Mouse (Mus musculus): Measurements from ENCODE around the gene Epc2. TPM values are rescaled to one million over a fixed set of nuclear protein-coding genes. Genes with fewer than 3 reads are reported as not detected.

The Epc2 gene
- polyA plus RNA-seq, 1 experiment from 2014 or later = 14.1 TPM

- Histone ChIP-seq H3K27ac (replicated peaks; ENCODE audit: low read depth, low read length) (peak overlapping the region; percentile 99; the same call in 1 of the 2 replicates), H3K27me3 (ENCODE audit: control insufficient read depth, insufficient read depth, low read length) (no peaks in the 10 kb centered on the region), H3K36me3 (replicated peaks; ENCODE audit: control insufficient read depth, insufficient read depth, low read depth, low read length) (no peaks in the 10 kb centered on the region), H3K9me3 (replicated peaks; ENCODE audit: control insufficient read depth, low read length) (no peaks in the 10 kb centered on the region), H3K4me1 (ENCODE audit: control insufficient read depth, insufficient read depth, low read length) (no peaks in the 10 kb centered on the region), H3K9ac (replicated peaks; ENCODE audit: low read length) (peak overlapping the region; percentile 96), H3K4me2 (ENCODE audit: low read depth, low read length) (peak overlapping the region; percentile 69), H3K4me3 (ENCODE audit: low read depth, low read length) (peak overlapping the region; percentile 96)
- WGBS = under 1% methylated on average over 37 of the region's 37 CpGs
- peak; percentile 83 for DNase-seq (ENCODE audit: low spot score)
- peak; percentile 24; the same call in 1 of the 2 replicates for ATAC-seq (replicated peaks; ENCODE audit: insufficient number of reproducible peaks, low FRiP score, low TSS enrichment, low read depth)
These were observed 1.3 kb downstream of the Epc2 start for GRCm38 (mm10) chr2:49452451-49453081.

- peak; percentile 4 for DNase-seq (ENCODE audit: low spot score)
- WGBS = 85% methylated on average over 2 of the region's 2 CpGs
- no peak for ATAC-seq (replicated peaks; ENCODE audit: insufficient number of reproducible peaks, low FRiP score, low TSS enrichment, low read depth)
These were observed 6.5 kb downstream of the Epc2 start for GRCm38 (mm10) chr2:49457797-49458196.

GRCm38 (mm10) chr2:49465672-49466222 lies 14.5 kb downstream of the Epc2 start:
- H3K9ac ChIP-seq (replicated peaks; ENCODE audit: low read length) = no peak overlapping the region
- H3K27me3 ChIP-seq (ENCODE audit: control insufficient read depth, insufficient read depth, low read length) = no peaks in the 10 kb centered on the region
- H3K9me3 ChIP-seq (replicated peaks; ENCODE audit: control insufficient read depth, low read length) = no peaks in the 10 kb centered on the region
- no peak overlapping the region for H3K4me2 ChIP-seq (ENCODE audit: low read depth, low read length)
- ATAC-seq (replicated peaks; ENCODE audit: insufficient number of reproducible peaks, low FRiP score, low TSS enrichment, low read depth) = no peak
- H3K27ac ChIP-seq (replicated peaks; ENCODE audit: low read depth, low read length) = no peak overlapping the region
- 84% methylated on average over 3 of the region's 3 CpGs for WGBS
- no peaks in the 10 kb centered on the region for H3K36me3 ChIP-seq (replicated peaks; ENCODE audit: control insufficient read depth, insufficient read depth, low read depth, low read length)
- H3K4me1 ChIP-seq (ENCODE audit: control insufficient read depth, insufficient read depth, low read length) = no peaks in the 10 kb centered on the region
- H3K4me3 ChIP-seq (ENCODE audit: low read depth, low read length) = no peak overlapping the region
- DNase-seq (ENCODE audit: low spot score) = no peak

More at GRCm38 (mm10) chr2:49457797-49458196, 6.5 kb downstream of the Epc2 start:
- H3K9ac ChIP-seq (replicated peaks; ENCODE audit: low read length) = no peak overlapping the region
- no peak overlapping the region for H3K4me3 ChIP-seq (ENCODE audit: low read depth, low read length)
- no peaks in the 10 kb centered on the region for H3K9me3 ChIP-seq (replicated peaks; ENCODE audit: control insufficient read depth, low read length)
- no peaks in the 10 kb centered on the region for H3K27me3 ChIP-seq (ENCODE audit: control insufficient read depth, insufficient read depth, low read length)
- no peaks in the 10 kb centered on the region for H3K4me1 ChIP-seq (ENCODE audit: control insufficient read depth, insufficient read depth, low read length)
- H3K27ac ChIP-seq (replicated peaks; ENCODE audit: low read depth, low read length) = no peak overlapping the region
- no peak overlapping the region for H3K4me2 ChIP-seq (ENCODE audit: low read depth, low read length)
- H3K36me3 ChIP-seq (replicated peaks; ENCODE audit: control insufficient read depth, insufficient read depth, low read depth, low read length) = no peaks in the 10 kb centered on the region

DNA sequence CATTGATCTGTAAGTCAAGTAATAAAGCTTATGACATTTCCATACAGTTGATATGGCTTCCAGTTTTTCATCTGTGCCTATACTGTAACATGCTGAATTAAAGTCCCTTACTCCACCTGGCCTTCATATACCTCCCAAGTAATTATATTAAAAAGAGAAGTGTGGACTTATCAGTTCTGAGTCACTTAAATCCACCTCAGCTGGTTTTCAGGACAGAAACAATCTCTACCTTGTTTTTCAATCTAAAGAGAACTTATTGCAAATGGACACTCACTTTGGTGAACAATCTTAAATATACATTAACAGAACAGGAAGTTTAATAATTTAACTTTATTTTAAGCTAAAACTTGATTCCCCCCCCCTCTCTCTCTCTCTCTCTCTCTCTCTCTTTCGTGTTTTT lies 15.8 kb downstream of the Epc2 start:
- ATAC-seq (replicated peaks; ENCODE audit: insufficient number of reproducible peaks, low FRiP score, low TSS enrichment, low read depth) = no peak
- WGBS = 96% methylated on average over 1 of the region's 1 CpGs
- H3K9me3 ChIP-seq (replicated peaks; ENCODE audit: control insufficient read depth, low read length) = no peaks in the 10 kb centered on the region
- no peaks in the 10 kb centered on the region for H3K4me1 ChIP-seq (ENCODE audit: control insufficient read depth, insufficient read depth, low read length)
- no peaks in the 10 kb centered on the region for H3K27me3 ChIP-seq (ENCODE audit: control insufficient read depth, insufficient read depth, low read length)
- no peak overlapping the region for H3K4me2 ChIP-seq (ENCODE audit: low read depth, low read length)
- no peak overlapping the region for H3K27ac ChIP-seq (replicated peaks; ENCODE audit: low read depth, low read length)
- H3K4me3 ChIP-seq (ENCODE audit: low read depth, low read length) = no peak overlapping the region
- no peaks in the 10 kb centered on the region for H3K36me3 ChIP-seq (replicated peaks; ENCODE audit: control insufficient read depth, insufficient read depth, low read depth, low read length)
- no peak for DNase-seq (ENCODE audit: low spot score)
- H3K9ac ChIP-seq (replicated peaks; ENCODE audit: low read length) = no peak overlapping the region

GRCm38 (mm10) chr2:49471188-49471587 lies 19.9 kb downstream of the Epc2 start:
- Histone ChIP-seq H3K9me3 (replicated peaks; ENCODE audit: control insufficient read depth, low read length) (no peaks in the 10 kb centered on the region), H3K4me1 (ENCODE audit: control insufficient read depth, insufficient read depth, low read length) (no peaks in the 10 kb centered on the region), H3K36me3 (replicated peaks; ENCODE audit: control insufficient read depth, insufficient read depth, low read depth, low read length) (no peaks in the 10 kb centered on the region), H3K4me3 (ENCODE audit: low read depth, low read length) (no peak overlapping the region), H3K27me3 (ENCODE audit: control insufficient read depth, insufficient read depth, low read length) (no peaks in the 10 kb centered on the region), H3K4me2 (ENCODE audit: low read depth, low read length) (no peak overlapping the region), H3K9ac (replicated peaks; ENCODE audit: low read length) (no peak overlapping the region), H3K27ac (replicated peaks; ENCODE audit: low read depth, low read length) (no peak overlapping the region)
- ATAC-seq (replicated peaks; ENCODE audit: insufficient number of reproducible peaks, low FRiP score, low TSS enrichment, low read depth) (no peak), DNase-seq (ENCODE audit: low spot score) (no peak)
- 83% methylated on average over 3 of the region's 3 CpGs for WGBS

DNA sequence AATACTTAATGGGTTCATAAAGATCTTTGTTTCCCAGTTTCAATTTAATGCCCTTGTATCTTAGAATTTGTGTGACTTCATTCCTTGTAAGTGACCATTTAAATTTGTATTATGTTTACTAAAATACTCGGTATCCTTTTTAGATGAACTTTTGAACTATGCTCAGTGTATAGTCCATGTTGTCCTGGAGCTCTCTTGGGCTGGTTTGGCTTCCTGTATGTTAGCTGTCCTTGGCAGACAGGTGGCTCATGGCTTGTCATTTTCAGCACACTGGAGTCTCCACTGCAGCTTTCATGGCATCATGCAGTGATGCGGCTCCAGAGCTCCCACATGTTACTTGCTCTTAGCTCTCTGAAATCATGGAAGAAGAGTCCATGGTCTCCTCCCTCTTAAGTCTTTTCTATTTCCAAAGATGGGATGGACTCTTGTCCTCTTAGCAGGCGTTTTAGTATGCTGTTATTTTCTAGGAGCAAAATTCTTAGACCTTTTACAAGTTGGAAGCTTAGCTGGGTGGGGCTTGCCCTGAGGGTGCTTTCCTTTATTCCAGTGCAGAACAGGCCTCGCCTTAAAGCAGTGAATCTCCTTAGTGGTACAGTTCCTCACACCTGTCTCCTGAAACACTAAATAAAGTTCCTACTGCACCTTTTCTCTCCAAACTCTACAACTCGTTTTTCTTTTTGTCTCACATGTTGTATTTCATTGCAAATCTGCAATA lies 20.5 kb downstream of the Epc2 start:
- 75% methylated on average over 5 of the region's 5 CpGs for WGBS
- no peaks in the 10 kb centered on the region for H3K4me1 ChIP-seq (ENCODE audit: control insufficient read depth, insufficient read depth, low read length)
- no peaks in the 10 kb centered on the region for H3K36me3 ChIP-seq (replicated peaks; ENCODE audit: control insufficient read depth, insufficient read depth, low read depth, low read length)
- no peaks in the 10 kb centered on the region for H3K9me3 ChIP-seq (replicated peaks; ENCODE audit: control insufficient read depth, low read length)
- no peaks in the 10 kb centered on the region for H3K27me3 ChIP-seq (ENCODE audit: control insufficient read depth, insufficient read depth, low read length)
- H3K4me2 ChIP-seq (ENCODE audit: low read depth, low read length) = no peak overlapping the region
- no peak overlapping the region for H3K4me3 ChIP-seq (ENCODE audit: low read depth, low read length)
- H3K9ac ChIP-seq (replicated peaks; ENCODE audit: low read length) = no peak overlapping the region
- ATAC-seq (replicated peaks; ENCODE audit: insufficient number of reproducible peaks, low FRiP score, low TSS enrichment, low read depth) (no peak), DNase-seq (ENCODE audit: low spot score) (no peak)
- H3K27ac ChIP-seq (replicated peaks; ENCODE audit: low read depth, low read length) = no peak overlapping the region

DNA sequence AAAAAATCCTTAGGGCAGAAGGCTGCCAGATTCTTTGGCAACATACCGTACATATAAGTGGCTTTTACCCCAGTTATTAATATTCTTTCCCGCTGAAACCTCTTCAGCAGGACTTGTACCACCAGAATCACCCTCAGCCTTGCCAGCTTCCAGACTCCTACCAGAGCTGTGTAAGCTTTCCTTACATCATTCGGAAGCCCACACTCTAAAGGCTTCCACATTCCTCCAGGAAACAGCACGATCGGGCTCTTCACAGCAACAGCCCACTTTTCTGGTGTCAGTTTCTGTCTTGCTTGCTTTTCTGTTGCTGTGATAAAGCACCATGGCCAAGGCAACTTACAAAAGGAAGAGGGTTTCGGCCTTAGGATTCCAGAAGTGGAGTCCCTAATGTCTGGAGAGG lies 21.2 kb downstream of the Epc2 start:
- Histone ChIP-seq H3K36me3 (replicated peaks; ENCODE audit: control insufficient read depth, insufficient read depth, low read depth, low read length) (no peaks in the 10 kb centered on the region), H3K27ac (replicated peaks; ENCODE audit: low read depth, low read length) (no peak overlapping the region), H3K9me3 (replicated peaks; ENCODE audit: control insufficient read depth, low read length) (no peaks in the 10 kb centered on the region), H3K9ac (replicated peaks; ENCODE audit: low read length) (no peak overlapping the region), H3K4me3 (ENCODE audit: low read depth, low read length) (no peak overlapping the region), H3K4me1 (ENCODE audit: control insufficient read depth, insufficient read depth, low read length) (no peaks in the 10 kb centered on the region), H3K4me2 (ENCODE audit: low read depth, low read length) (no peak overlapping the region), H3K27me3 (ENCODE audit: control insufficient read depth, insufficient read depth, low read length) (no peaks in the 10 kb centered on the region)
- WGBS = 93% methylated on average over 6 of the region's 6 CpGs
- ATAC-seq (replicated peaks; ENCODE audit: insufficient number of reproducible peaks, low FRiP score, low TSS enrichment, low read depth) = no peak
- DNase-seq (ENCODE audit: low spot score) = no peak

DNA sequence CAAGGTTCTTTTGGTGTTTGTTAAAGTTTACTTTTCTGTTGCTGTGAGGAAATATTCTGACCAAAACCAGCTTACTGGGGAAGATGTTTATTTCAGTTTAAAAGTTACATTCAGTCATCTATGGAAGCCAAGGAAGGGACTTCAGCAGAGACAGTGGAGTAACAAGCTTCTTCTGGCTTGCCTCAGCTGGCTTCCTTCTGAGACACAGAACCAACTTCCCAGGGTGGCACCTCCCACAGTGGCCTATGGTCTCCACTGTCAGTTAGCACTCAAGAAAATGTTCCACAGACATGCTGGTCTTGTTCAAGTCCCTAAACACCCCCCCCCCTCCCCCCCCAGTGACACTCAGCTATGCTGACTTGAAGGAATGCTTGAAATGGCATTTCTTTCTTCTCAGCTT lies 30.9 kb downstream of the Epc2 start:
- Histone ChIP-seq H3K4me2 (ENCODE audit: low read depth, low read length) (no peak overlapping the region), H3K27me3 (ENCODE audit: control insufficient read depth, insufficient read depth, low read length) (no peaks in the 10 kb centered on the region)

More for the DNA sequence above, 30.9 kb downstream of the Epc2 start:
- Histone ChIP-seq H3K9ac (replicated peaks; ENCODE audit: low read length) (no peak overlapping the region), H3K36me3 (replicated peaks; ENCODE audit: control insufficient read depth, insufficient read depth, low read depth, low read length) (no peaks in the 10 kb centered on the region), H3K4me1 (ENCODE audit: control insufficient read depth, insufficient read depth, low read length) (no peaks in the 10 kb centered on the region), H3K4me3 (ENCODE audit: low read depth, low read length) (no peak overlapping the region), H3K9me3 (replicated peaks; ENCODE audit: control insufficient read depth, low read length) (no peaks in the 10 kb centered on the region), H3K27ac (replicated peaks; ENCODE audit: low read depth, low read length) (no peak overlapping the region)
- DNase-seq (ENCODE audit: low spot score) = no peak
- no peak for ATAC-seq (replicated peaks; ENCODE audit: insufficient number of reproducible peaks, low FRiP score, low TSS enrichment, low read depth)

Data from embryonic facial prominence, embryonic 11.5 days (tissue).